Mouse (Mus musculus) stomach, postnatal 0 days (tissue): ENCODE measurements at regions not wholly inside any gene's neighbourhood (a gene's known extent, or its start where the extent isn't known, plus 50 kb on each side); places are given as distances from the start of the nearest gene placed in this dataset.

Experiments used
- ATAC-seq: fragments of 200-750 bp; cut with Nextera tagmentation; 2 replicates; pipeline ENCODE4 v1.8.0; 2017; ENCODE audit not compliant: low FRiP score, low TSS enrichment
- DNase-seq: peaks from one replicate; pipeline ENCODE4 v3.0.0-alpha.2; 2016; ENCODE audit warnings: low spot score
- H3K27ac ChIP-seq: fragments of 300-500 bp; sonication (generic); replicated peaks from 2 replicates; pipeline ENCODE4 v1.5.1; 2014; ENCODE audit warnings: mild to moderate bottlenecking, control low read depth
- H3K27me3 ChIP-seq: fragments of 300-500 bp; sonication (generic); 2 replicates; pipeline ENCODE4 v1.6.1; 2014; ENCODE audit warnings: low read length; ENCODE audit not compliant: control insufficient read depth, insufficient read depth
- H3K36me3 ChIP-seq: fragments of 300-500 bp; sonication (generic); 2 replicates; pipeline ENCODE4 v1.6.1; 2014; ENCODE audit warnings: low read length, mixed read lengths; ENCODE audit not compliant: control insufficient read depth, insufficient read depth
- H3K4me1 ChIP-seq: fragments of 300-500 bp; sonication (generic); replicated peaks from 2 replicates; pipeline ENCODE4 v1.6.1; 2014; ENCODE audit warnings: antibody characterized with exemption; ENCODE audit not compliant: control insufficient read depth, insufficient read depth
- H3K4me2 ChIP-seq: fragments of 300-500 bp; sonication (generic); replicated peaks from 2 replicates; pipeline ENCODE4 v1.6.1; 2014; ENCODE audit warnings: low read depth, mild to moderate bottlenecking, control low read depth, moderate library complexity
- H3K4me3 ChIP-seq: fragments of 300-500 bp; sonication (generic); 2 replicates; pipeline ENCODE4 v1.5.1; 2014; ENCODE audit warnings: low read depth, low read length, control low read depth
- H3K9ac ChIP-seq: fragments of 300-500 bp; sonication (generic); 2 replicates; pipeline ENCODE4 v1.6.1; 2014; ENCODE audit warnings: mild to moderate bottlenecking, low read length, control low read depth, mixed read lengths
- H3K9me3 ChIP-seq: fragments of 300-500 bp; sonication (generic); 2 replicates; pipeline ENCODE4 v1.6.1; 2016; ENCODE audit warnings: low read length; ENCODE audit not compliant: control insufficient read depth
- CTCF ChIP-seq: IDR thresholded peaks from 2 replicates; pipeline ENCODE4 v1.5.1; 2016; ENCODE audit warnings: antibody characterized with exemption, low read depth, mild to moderate bottlenecking, moderate library complexity
- EP300 ChIP-seq: optimal IDR thresholded peaks from 2 replicates; pipeline ENCODE3; 2016; ENCODE audit warnings: antibody characterized with exemption
- WGBS: fragments of 180-500 bp; shearing (Covaris S2); extraction: QIAGEN DNeasy Blood & Tissue Kit; methylation state at CpG from one replicate; pipeline ENCODE4 v1.1.7; 2014; 5-methylcytosine and 5-hydroxymethylcytosine counted together

- no peaks in the 10 kb centered on the region for H3K36me3 ChIP-seq
- H3K4me3 ChIP-seq, result no peak overlapping the region
- H3K27me3 ChIP-seq, result no peaks in the 10 kb centered on the region
- TF ChIP-seq CTCF, result no peak
- TF ChIP-seq EP300, result no peak
- 46% methylated on average over 1 of the region's 1 CpGs for WGBS
- no peaks in the 10 kb centered on the region for H3K4me1 ChIP-seq
- no peak overlapping the region for H3K4me2 ChIP-seq
- no peak for DNase-seq
- no peak overlapping the region for H3K27ac ChIP-seq
- no peak overlapping the region for H3K9ac ChIP-seq
- ATAC-seq, result no peak
- no peaks in the 10 kb centered on the region for H3K9me3 ChIP-seq
These were observed 69.7 kb downstream of the Slitrk6 start for GRCm38 (mm10) chr14:110685247-110685646.

GRCm38 (mm10) chr14:110679741-110680140 is 75.2 kb downstream of the Slitrk6 start:
- ATAC-seq, result no peak
- 47% methylated on average over 1 of the region's 1 CpGs for WGBS

GRCm38 (mm10) chr14:110665712-110666111 is 89.2 kb downstream of the Slitrk6 start:
- Histone ChIP-seq H3K9me3 (no peaks in the 10 kb centered on the region), H3K4me2 (no peak overlapping the region), H3K4me1 (no peaks in the 10 kb centered on the region), H3K36me3 (no peaks in the 10 kb centered on the region), H3K4me3 (no peak overlapping the region), H3K27me3 (no peaks in the 10 kb centered on the region), H3K27ac (no peak overlapping the region), H3K9ac (no peak overlapping the region)
- TF ChIP-seq CTCF (no peak), EP300 (no peak)
- WGBS, result 53% methylated on average over 1 of the region's 1 CpGs
- ATAC-seq (no peak), DNase-seq (no peak)

More at GRCm38 (mm10) chr14:110679741-110680140, 75.2 kb downstream of the Slitrk6 start:
- Histone ChIP-seq H3K4me1 (no peaks in the 10 kb centered on the region), H3K36me3 (no peaks in the 10 kb centered on the region), H3K27ac (no peak overlapping the region), H3K4me2 (no peak overlapping the region), H3K27me3 (no peaks in the 10 kb centered on the region), H3K9me3 (no peaks in the 10 kb centered on the region), H3K9ac (no peak overlapping the region), H3K4me3 (no peak overlapping the region)
- DNase-seq, result no peak
- TF ChIP-seq EP300 (no peak), CTCF (no peak)

GRCm38 (mm10) chr14:110663231-110663630 is 91.7 kb downstream of the Slitrk6 start:
- no peak overlapping the region for H3K4me2 ChIP-seq
- ATAC-seq (no peak), DNase-seq (no peak)
- no peak overlapping the region for H3K9ac ChIP-seq
- 31% methylated on average over 2 of the region's 2 CpGs for WGBS
- TF ChIP-seq CTCF (no peak), EP300 (no peak)
- no peak overlapping the region for H3K27ac ChIP-seq
- H3K27me3 ChIP-seq, result no peaks in the 10 kb centered on the region
- no peaks in the 10 kb centered on the region for H3K9me3 ChIP-seq
- no peaks in the 10 kb centered on the region for H3K36me3 ChIP-seq
- H3K4me1 ChIP-seq, result no peaks in the 10 kb centered on the region
- no peak overlapping the region for H3K4me3 ChIP-seq

GRCm38 (mm10) chr14:110634147-110634546 is 120.8 kb downstream of the Slitrk6 start:
- WGBS, result 76% methylated on average over 3 of the region's 3 CpGs
- Histone ChIP-seq H3K4me1 (no peaks in the 10 kb centered on the region), H3K9ac (no peak overlapping the region), H3K36me3 (no peaks in the 10 kb centered on the region), H3K9me3 (no peaks in the 10 kb centered on the region), H3K4me2 (no peak overlapping the region), H3K4me3 (no peak overlapping the region), H3K27me3 (no peaks in the 10 kb centered on the region), H3K27ac (no peak overlapping the region)
- DNase-seq (no peak), ATAC-seq (no peak)
- TF ChIP-seq EP300, result no peak
- no peak for TF ChIP-seq CTCF

GRCm38 (mm10) chr14:110623716-110624115 is 131.2 kb downstream of the Slitrk6 start:
- no peak overlapping the region for H3K4me3 ChIP-seq
- no peaks in the 10 kb centered on the region for H3K27me3 ChIP-seq
- TF ChIP-seq CTCF (no peak), EP300 (no peak)
- no peak overlapping the region for H3K27ac ChIP-seq
- no peak overlapping the region for H3K4me2 ChIP-seq
- H3K4me1 ChIP-seq, result no peaks in the 10 kb centered on the region
- WGBS, result 47% methylated on average over 2 of the region's 2 CpGs
- no peak for ATAC-seq
- no peaks in the 10 kb centered on the region for H3K36me3 ChIP-seq
- H3K9me3 ChIP-seq, result no peaks in the 10 kb centered on the region
- DNase-seq, result no peak
- H3K9ac ChIP-seq, result no peak overlapping the region
